Mouse (Mus musculus): ENCODE results near the gene Cdca5.

Cdca5 gene

GRCm38 (mm10) chr19:6140678-6141393, 56.1 kb downstream of the Cdca5 start, which contains the start of gene Batf2:
Batf2 (plus strand) TSS chr19:6140983.
- peak; percentile 98 for DNase-seq (ENCODE audit: inconsistent ontology term)

GRCm38 (mm10) chr19:6141394-6141749, 56.6 kb downstream of the Cdca5 start, which contains the start of gene Arl2:
Arl2 (minus strand) TSS chr19:6141548.
- peak; percentile 92 for DNase-seq (ENCODE audit: inconsistent ontology term)
